Mouse (Mus musculus): Measurements from ENCODE around the gene Pld1. TPM values are rescaled to one million over a fixed set of nuclear protein-coding genes. Genes with fewer than 3 reads are reported as not detected.

Pld1 gene
- total RNA-seq, 2 experiments from 2014 or later, result 6.8 to 7.2 TPM

- no peak for DNase-seq (ENCODE audit: low spot score in 2 of 2)
Measured at GRCm38 (mm10) chr3:27987891-27988536, 49.5 kb downstream of the Pld1 start.

- DNase-seq (ENCODE audit: low spot score in 2 of 2), result no peak
Measured at GRCm38 (mm10) chr3:27991100-27991703, 52.7 kb downstream of the Pld1 start.

- DNase-seq (ENCODE audit: low spot score in 2 of 2), result no peak
Measured at GRCm38 (mm10) chr3:27994175-27994990, 55.9 kb downstream of the Pld1 start.

GRCm38 (mm10) chr3:28004321-28004720, 65.8 kb downstream of the Pld1 start:
- no peak for DNase-seq (ENCODE audit: low spot score in 2 of 2)

GRCm38 (mm10) chr3:28007684-28008083, 69.2 kb downstream of the Pld1 start:
- DNase-seq (ENCODE audit: low spot score in 2 of 2), result no peak

GRCm38 (mm10) chr3:28008369-28008768, 69.9 kb downstream of the Pld1 start:
- DNase-seq (ENCODE audit: low spot score in 2 of 2), result no peak

GRCm38 (mm10) chr3:28012177-28012576, 73.7 kb downstream of the Pld1 start:
- no peak for DNase-seq (ENCODE audit: low spot score in 2 of 2)

GRCm38 (mm10) chr3:28013441-28013840, 74.9 kb downstream of the Pld1 start:
- no peak for DNase-seq (ENCODE audit: low spot score in 2 of 2)

GRCm38 (mm10) chr3:28017002-28017401, 78.5 kb downstream of the Pld1 start:
- no peak for DNase-seq (ENCODE audit: low spot score in 2 of 2)

GRCm38 (mm10) chr3:28019727-28020126, 81.2 kb downstream of the Pld1 start:
- peak in 1 of 2 experiments; percentile 7 for DNase-seq (ENCODE audit: low spot score in 2 of 2)

- no peak for DNase-seq (ENCODE audit: low spot score in 2 of 2)
Measured at GRCm38 (mm10) chr3:28020404-28020803, 81.9 kb downstream of the Pld1 start.

GRCm38 (mm10) chr3:28022191-28022590, 83.7 kb downstream of the Pld1 start:
- no peak for DNase-seq (ENCODE audit: low spot score in 2 of 2)

GRCm38 (mm10) chr3:28026876-28027275, 88.4 kb downstream of the Pld1 start:
- DNase-seq (ENCODE audit: low spot score in 2 of 2), result no peak

GRCm38 (mm10) chr3:28028456-28028855, 90.0 kb downstream of the Pld1 start:
- no peak for DNase-seq (ENCODE audit: low spot score in 2 of 2)

- no peak for DNase-seq (ENCODE audit: low spot score in 2 of 2)
Measured at GRCm38 (mm10) chr3:28030860-28031259, 92.4 kb downstream of the Pld1 start.

- peak in 1 of 2 experiments; percentile 23 for DNase-seq (ENCODE audit: low spot score in 2 of 2)
Measured at GRCm38 (mm10) chr3:28031643-28032243, 93.2 kb downstream of the Pld1 start.

GRCm38 (mm10) chr3:28033898-28034297, 95.4 kb downstream of the Pld1 start:
- DNase-seq (ENCODE audit: low spot score in 2 of 2), result no peak

- peak in 1 of 2 experiments; percentile 13 for DNase-seq (ENCODE audit: low spot score in 2 of 2)
Measured at GRCm38 (mm10) chr3:28034707-28035333, 96.3 kb downstream of the Pld1 start.

- DNase-seq (ENCODE audit: low spot score in 2 of 2), result peak in 1 of 2 experiments; percentile 25
Measured at GRCm38 (mm10) chr3:28037320-28037932, 98.9 kb downstream of the Pld1 start.

- DNase-seq (ENCODE audit: low spot score in 2 of 2), result no peak
Measured at GRCm38 (mm10) chr3:28038106-28038505, 99.6 kb downstream of the Pld1 start.

- DNase-seq (ENCODE audit: low spot score in 2 of 2), result peak in 1 of 2 experiments; percentile 28
Measured at GRCm38 (mm10) chr3:28039760-28040159, 101.3 kb downstream of the Pld1 start.

All from layer of hippocampus, adult 18-20 months (tissue).